Mouse (Mus musculus): Measurements from ENCODE around the gene Ano10. TPM values are rescaled to one million over a fixed set of nuclear protein-coding genes. Genes with fewer than 3 reads are reported as not detected.
A peak's percentile ranks its signal among the peaks of the same experiment; 100 is the strongest.

The Ano10 gene
- total RNA-seq, 2 experiments from 2014 or later = 18.3 to 18.8 TPM

DNA sequence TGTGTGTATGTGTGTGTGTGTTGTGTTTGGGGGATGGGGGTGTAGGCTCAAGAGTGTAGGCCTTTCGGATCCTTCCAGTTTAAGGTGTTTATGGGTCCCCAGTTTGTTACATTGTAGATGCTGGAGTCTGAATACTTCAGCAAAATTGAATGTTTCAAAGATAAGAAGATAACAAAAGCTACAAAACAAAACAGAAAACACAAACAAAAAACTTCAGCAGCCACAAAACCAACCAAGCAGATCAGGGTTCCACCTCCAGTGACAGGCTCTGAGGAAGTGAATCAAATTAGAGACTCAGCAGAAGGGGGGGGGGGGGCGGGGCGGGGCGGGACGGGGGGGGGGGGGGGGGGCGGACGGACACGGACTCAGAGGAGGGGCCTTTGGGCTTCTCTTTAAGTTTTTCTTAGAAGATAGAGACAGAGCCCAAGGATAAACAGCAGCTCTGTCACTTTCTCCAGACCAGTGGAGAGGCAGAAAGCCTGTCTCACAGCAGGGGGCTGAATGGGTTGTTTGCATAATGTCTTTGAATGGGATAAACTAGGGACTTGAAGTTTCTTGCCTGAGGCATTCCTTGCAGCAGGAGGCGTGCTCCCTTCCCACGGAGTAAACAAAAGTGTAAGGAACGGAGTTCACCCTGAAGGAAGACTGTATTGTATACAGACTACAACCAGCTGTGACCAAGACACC lies 8.9 kb downstream of the Ano10 start:
- TF ChIP-seq CTCF (conservative IDR thresholded peaks at IDR 0.05) = no peak

DNA sequence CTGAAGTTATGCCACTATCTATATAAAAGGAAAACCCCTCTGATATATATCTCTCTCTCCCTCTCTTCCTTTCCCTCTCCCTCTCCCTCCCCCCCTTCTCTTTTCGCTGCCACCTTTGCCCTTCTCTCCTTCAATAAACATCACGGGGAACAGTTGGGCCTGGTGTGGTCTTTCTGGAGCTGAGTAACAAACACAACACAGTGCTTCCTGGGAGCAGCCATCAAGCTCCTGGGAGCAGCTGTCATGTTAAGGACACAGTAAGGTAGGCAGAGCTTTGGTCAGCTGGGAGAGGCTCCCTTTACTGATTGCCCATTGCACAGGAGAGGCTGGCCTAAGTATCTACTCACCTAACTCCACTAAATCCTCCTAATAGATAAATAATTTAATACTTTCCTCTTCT lies 9.5 kb downstream of the Ano10 start:
- no peak for DNase-seq (ENCODE audit: low spot score in 2 of 2)
- Histone ChIP-seq H3K4me3 (no peak overlapping the region), H3K27ac (no peak overlapping the region)
- no peak for TF ChIP-seq CTCF (conservative IDR thresholded peaks at IDR 0.05)

More for the DNA sequence above, 8.9 kb downstream of the Ano10 start:
- H3K27ac ChIP-seq = no peak overlapping the region
- H3K4me3 ChIP-seq = no peak overlapping the region
- DNase-seq (ENCODE audit: low spot score in 2 of 2) = no peak

DNA sequence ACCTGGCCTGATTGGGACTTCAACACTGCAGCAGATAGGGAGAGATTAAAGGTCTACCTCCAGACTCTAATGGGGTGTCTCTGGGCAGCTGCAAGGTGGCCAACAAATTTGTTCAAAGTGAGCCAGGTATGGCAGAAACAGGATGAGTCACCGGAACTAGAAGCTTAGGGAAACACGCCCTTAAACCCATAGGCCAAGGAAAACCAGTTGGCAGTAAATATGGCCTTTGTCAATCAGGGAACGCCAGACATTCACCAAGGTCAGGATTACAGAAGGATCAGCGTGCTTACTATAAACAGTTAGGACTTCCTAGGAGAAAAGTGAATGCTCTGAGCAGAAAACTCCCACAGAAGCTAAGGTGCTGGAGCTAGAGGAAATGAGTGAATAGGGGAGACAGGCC lies 13.2 kb downstream of the Ano10 start:
- Histone ChIP-seq H3K27ac (no peak overlapping the region), H3K4me3 (no peak overlapping the region)
- no peak for DNase-seq (ENCODE audit: low spot score in 2 of 2)
- no peak for TF ChIP-seq CTCF (conservative IDR thresholded peaks at IDR 0.05)

DNA sequence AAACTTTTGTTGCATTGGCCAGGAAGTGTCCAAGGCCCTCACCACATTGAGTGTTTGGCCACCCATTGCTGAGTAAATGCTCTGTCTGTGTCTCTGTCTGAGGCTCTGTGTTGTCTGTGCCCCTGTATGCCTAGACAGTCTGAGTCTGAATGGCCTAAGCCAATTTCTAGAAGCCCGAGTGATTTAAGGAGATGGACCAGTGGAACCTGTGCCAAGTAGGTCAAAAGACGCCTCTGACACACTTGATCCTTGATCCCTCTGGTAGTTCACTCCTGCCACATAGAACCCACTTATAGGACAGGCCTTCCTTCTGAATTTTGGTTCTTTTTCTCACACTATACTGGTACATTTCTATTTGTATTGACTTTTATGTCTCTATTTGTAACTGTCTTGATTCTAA lies 17.6 kb downstream of the Ano10 start:
- no peak for DNase-seq (ENCODE audit: low spot score in 2 of 2)
- Histone ChIP-seq H3K27ac (no peak overlapping the region), H3K4me3 (no peak overlapping the region)
- TF ChIP-seq CTCF (conservative IDR thresholded peaks at IDR 0.05) = no peak

DNA sequence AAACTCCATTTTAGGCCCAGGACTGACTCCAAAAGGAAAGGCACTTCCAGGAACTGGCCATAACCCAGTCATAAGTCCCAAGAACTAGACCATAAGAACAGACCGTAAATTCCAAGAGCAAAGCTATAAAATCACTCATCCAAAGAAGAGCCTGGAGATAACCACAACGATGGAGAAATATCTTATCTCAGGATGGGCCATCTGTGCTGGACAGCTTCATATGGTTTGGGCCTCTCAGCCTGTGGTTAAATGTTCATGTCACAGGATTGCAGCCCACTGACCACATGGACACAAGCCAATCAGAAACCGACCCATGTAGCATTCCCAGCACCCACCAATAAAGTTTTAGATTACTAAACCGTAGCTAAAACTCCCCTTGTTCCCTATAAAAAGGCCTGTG lies 18.1 kb downstream of the Ano10 start:
- Histone ChIP-seq H3K27ac (no peak overlapping the region), H3K4me3 (no peak overlapping the region)
- no peak for DNase-seq (ENCODE audit: low spot score in 2 of 2)
- no peak for TF ChIP-seq CTCF (conservative IDR thresholded peaks at IDR 0.05)

DNA sequence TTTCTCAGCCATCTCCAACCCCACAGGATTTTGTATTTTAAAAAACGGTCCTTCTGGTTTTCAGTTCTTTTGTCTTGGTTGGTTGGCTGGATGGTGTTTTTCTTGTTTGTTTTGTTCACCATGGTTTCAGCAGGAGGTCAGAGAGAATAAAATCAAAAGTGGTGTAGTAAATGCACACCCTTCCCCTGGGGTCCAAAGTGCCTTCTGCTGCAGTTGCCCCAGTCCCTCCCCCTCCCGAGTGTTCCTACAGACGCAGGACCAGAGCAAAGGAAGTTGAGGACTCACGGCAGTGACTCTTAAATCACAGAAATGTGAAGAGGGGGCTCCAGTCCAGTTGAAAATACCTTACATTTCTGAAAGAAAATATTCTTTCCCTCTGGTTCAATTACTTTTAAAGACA lies 19.9 kb downstream of the Ano10 start:
- Histone ChIP-seq H3K27ac (no peak overlapping the region), H3K4me3 (no peak overlapping the region)
- no peak for TF ChIP-seq CTCF (conservative IDR thresholded peaks at IDR 0.05)
- DNase-seq (ENCODE audit: low spot score in 2 of 2) = no peak

DNA sequence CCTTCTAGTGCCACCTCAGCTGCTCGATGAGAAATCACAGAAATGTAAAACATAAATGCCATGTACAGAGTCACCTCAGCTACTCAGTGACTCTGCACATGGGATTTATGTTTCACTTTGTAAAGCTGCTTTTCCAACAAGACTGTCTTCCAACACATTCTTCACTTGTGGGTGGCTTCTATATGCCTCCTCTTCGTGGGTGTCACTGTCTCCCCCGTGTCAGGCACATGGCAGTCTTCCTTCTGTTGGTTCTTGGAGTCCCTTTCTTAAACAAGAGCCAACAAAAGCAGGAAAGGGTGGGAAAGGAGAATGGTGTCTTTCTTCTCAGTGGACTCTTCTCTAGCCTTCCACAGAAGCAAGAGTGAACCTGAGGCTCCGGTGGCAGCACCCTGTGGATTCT lies 20.3 kb downstream of the Ano10 start:
- TF ChIP-seq CTCF (conservative IDR thresholded peaks at IDR 0.05) = no peak
- Histone ChIP-seq H3K4me3 (no peak overlapping the region), H3K27ac (no peak overlapping the region)
- DNase-seq (ENCODE audit: low spot score in 2 of 2) = no peak

DNA sequence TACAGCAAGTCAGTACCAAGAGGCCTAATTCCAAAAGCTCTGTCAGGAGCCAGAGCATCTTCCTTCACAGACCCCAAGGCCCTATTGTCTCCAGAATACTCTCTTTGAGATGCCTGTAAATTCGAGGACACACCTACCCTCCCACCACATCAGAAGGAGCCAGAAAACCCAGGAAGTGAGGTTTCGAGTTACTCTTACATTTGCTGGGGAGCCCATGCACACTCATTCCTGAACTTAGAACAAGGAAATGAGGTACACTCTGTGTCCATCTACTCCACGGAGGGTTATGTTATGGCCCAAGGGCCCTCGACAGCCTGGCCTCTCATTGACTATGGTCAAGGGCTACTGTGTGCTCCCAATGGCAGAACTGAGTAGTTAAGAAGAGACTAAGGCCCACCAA lies 22.4 kb downstream of the Ano10 start:
- no peak for DNase-seq (ENCODE audit: low spot score in 2 of 2)
- no peak for TF ChIP-seq CTCF (conservative IDR thresholded peaks at IDR 0.05)
- Histone ChIP-seq H3K4me3 (no peak overlapping the region), H3K27ac (no peak overlapping the region)

DNA sequence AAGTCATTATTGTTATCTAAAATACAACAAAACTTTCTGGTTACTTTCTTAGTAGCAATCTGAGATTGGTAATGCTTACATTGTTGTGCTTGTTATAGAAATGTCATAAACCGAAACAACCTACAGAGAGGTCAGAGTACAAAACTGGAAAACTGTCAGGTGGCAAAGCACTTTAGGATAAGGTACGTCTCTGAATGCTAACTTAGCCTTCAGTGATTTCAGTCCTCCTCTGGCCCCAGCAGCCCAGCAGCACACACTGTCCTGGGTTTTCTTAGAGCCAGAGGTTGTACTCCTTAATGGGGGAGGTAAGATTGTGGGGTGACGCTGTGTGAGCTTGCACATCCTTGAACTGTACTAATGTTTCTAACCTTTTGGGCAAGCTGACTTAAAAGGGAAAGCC lies 22.9 kb downstream of the Ano10 start:
- no peak for TF ChIP-seq CTCF (conservative IDR thresholded peaks at IDR 0.05)
- no peak for DNase-seq (ENCODE audit: low spot score in 2 of 2)
- Histone ChIP-seq H3K27ac (no peak overlapping the region), H3K4me3 (no peak overlapping the region)

DNA sequence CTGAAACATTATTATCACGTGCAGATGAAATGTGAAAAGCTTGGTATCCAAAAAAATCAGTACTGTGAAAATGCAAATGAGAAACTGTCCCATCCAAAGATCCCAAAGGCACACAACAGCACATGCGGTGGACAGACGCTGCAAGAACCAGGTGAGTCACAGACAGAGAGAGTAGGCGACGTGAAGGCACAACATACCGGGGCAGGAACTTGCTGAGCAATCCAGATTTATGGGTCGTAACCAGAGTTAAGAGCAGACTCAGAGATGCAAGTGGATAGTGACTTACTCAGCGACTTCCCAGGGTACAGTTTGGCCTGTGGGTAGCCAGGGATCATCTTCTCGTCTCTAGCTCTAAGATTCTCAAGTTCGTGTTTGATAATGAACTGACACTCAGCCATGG lies 23.3 kb downstream of the Ano10 start:
- Histone ChIP-seq H3K27ac (no peak overlapping the region), H3K4me3 (no peak overlapping the region)
- DNase-seq (ENCODE audit: low spot score in 2 of 2) = no peak
- no peak for TF ChIP-seq CTCF (conservative IDR thresholded peaks at IDR 0.05)

DNA sequence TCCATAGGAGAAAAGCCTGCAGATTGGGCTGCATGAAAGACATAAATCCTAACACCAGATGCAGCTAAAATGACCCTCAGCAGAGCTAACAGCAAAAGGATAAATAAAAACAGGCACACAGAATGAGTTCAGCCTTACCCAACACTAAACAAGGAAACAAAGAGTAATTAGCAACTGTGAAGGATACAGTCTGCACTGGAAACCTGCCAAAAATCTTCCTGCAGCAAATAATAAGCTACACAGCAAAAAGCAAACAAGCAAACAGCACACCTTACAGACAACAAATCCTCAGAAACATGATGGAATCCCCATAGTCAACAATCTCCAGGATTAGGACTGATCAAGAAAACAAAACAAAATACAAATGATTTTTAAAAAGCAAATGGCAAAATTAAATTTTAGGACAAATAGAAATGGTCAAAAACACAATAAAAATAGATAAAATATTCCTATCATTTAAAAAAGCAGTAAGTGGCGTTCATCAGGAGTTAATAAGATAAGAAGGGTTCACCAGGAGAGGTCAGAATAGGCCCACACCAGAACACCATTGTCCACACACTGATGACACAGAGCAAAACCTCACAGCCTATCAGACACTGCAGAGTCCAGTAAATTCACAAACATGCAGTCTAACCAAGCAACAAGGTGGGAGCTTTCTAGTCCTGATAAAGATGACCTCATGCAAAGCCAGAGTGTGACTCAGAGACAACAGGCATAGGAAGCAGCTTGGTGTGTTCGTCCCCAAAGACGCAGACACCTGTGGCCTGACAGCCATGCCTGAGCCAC lies 24.8 kb downstream of the Ano10 start:
- TF ChIP-seq CTCF (conservative IDR thresholded peaks at IDR 0.05) = peak; percentile 33
- DNase-seq (ENCODE audit: low spot score in 2 of 2) = no peak
- Histone ChIP-seq H3K4me3 (no peak overlapping the region), H3K27ac (no peak overlapping the region)

DNA sequence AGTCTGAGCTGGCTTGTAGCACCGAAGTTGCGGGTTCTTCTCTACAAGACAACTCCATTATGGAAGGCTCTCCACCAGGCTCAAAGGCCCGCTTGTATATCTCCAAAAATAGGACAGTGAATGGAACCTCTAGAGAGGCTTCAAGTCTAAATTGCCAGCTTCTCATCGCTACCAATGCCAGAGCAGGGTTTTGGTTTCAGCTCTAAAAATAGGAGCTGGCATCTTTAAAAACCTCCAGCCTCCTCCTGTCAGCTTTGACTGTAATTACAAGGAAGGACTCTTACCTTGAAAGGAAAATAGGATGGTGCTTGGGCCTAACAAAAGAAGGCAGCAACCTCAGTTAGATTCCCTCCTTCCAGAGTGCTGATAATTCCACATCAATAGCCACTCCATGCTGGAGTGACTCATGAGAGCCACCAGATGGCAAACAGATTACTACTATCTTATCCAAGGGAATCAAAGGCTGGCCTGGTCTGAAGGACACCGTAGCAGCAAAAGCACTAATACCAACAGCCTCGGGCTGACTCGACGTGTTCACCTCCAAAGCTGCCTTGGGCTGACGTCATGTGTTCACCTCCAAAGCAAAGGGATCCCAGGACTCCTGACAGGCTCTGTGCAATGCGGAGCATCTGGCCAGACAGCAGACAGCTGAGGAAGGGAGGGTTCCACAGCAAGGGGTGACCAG lies 28.6 kb downstream of the Ano10 start:
- no peak overlapping the region for H3K4me3 ChIP-seq
- TF ChIP-seq CTCF (conservative IDR thresholded peaks at IDR 0.05) = peak; percentile 36
- no peak for DNase-seq (ENCODE audit: low spot score in 2 of 2)
- H3K27ac ChIP-seq = no peak overlapping the region

DNA sequence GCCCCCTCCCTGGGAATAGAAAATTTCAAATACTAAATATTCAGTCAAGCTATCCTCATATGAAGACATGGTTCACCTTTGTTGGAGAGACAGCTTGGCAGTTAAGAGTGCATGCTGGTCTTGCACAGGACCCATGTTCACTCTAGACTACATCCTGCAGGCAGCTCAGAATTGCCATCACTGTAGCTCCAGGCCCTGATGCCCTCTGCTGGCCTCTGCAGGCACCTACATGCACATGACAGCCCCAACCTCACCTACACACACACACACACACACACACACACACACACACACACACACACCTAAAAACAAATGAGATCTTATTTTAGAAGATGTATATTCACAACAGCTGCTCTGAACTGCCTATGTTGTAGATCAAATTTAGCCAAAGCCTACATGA lies 31.1 kb downstream of the Ano10 start:
- TF ChIP-seq CTCF (conservative IDR thresholded peaks at IDR 0.05) = peak; percentile 49
- no peak overlapping the region for H3K4me3 ChIP-seq
- no peak for DNase-seq (ENCODE audit: low spot score in 2 of 2)
- no peak overlapping the region for H3K27ac ChIP-seq
